Mouse (Mus musculus) layer of hippocampus, postnatal 36 days (tissue): ENCODE measurements at regions not wholly inside any gene's neighbourhood (a gene's known extent, or its start where the extent isn't known, plus 50 kb on each side); places are given as distances from the start of the nearest gene placed in this dataset.

ENCODE experiments used
- DNase-seq, 2 experiments: peaks; one replicate each; pipeline ENCODE4 v3.0.0; 2022

DNA sequence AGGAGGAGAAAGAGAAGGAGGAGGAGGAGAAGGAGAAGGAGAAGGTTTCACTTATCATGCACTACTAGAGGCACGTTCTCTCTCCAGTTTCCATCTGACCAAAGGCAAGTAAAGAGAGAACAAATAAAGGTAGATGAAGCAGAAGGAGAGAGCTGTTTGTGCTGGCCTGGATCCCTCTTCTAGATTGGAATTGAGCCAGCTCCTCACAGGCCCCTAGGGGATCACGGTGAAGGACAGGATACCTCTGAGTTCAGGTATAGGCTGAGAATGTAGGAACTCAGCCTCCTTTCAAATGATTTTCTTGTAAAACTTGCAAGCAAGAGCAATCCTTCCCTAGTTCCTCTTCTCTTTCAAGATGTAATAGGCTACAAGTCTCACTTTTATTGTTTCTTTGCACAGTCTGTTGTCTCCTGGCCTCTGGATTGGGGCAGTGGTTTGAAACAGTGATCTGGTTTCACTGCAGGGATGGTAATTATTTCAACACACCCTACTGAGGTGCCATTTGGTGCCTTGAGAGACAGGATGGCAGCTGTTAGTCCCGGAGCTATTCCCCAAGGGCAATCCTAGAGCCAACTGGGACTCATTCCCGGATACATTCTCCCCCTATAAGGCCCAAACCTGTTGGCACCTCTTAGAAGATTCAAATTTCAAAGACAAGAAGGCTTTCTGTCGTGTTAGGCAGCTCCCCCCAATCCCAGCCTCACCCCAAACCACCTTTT, 134.8 kb downstream of the Gm9817 start:
- no peak for DNase-seq

DNA sequence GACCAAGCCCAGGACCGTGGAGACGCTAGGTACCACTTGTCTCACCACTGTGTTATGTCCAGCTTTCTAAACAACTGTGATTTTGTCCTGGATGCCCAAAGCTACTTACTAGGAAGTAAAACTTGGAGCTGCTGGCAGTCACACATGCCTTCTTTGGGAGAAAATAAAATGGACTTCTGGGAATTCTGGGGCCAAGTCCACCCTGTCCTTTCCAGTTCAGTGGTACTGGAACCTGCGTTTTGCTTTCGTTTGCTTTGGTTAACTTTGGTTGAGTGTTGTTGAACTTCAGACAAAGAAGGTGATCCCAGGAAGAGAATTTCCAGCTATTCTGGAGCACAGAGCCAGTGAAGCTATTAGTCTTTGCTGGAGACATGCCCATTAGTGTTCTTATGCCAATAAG, 139.8 kb downstream of the Gm9817 start:
- no peak for DNase-seq

DNA sequence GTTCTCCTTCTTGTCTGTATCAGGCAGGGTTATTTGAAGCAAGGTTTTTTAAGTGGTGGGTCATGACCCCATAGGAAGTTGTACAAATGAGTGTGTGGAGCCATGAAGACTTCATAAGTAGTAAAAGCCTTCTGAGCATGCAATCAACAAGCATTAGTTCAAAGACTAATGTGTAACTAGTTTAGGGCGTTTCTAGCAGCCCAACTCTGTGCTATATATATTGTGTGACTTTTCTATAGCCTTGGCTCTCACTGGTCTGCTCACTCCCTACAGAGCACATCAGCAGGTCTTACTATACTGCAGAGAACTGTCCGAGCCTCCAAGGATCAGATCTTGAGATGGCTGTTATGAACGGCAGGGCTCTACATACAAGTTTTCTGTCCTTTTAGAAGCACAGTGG, 141.2 kb downstream of the Gm9817 start:
- no peak for DNase-seq

DNA sequence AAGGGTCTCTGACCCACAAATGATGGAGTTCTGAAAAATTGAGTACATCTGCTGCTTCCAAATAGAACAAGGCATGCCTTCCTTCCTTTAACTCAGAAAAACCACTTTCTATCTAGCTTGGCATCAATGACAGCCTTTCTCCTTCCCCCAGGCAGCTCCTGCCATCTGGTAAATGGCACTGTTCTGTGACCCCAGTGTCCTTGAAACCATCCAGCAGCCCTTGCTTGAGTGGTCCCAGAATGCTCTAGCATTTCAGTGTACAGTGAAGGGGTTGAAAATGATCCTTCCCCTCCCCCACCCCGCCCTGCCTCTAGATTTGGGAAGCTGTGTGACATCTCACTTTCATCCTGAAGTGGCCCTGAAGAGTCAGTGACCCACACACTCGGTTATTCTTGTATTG, 152.3 kb downstream of the Gm9817 start:
- no peak for DNase-seq

DNA sequence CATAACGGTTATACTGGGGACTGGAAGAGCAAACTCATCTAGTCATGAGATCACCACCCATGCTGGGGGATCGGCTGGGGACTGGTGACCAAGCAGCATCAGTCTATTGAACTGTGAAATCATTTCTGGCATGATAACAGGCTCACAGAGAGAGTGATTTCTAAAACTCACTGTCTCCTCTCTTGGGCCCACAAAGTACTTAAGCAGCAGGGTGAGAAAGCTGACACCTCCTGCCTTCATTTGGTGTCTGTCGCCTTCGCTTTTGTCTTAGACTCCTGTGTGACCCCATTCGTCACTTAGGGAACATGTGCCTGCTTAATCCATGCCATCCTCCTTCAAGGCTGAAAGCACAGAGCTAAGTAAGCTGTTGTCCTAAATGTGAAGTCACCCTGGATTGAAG, 154.3 kb upstream of the Mylip start:
- no peak for DNase-seq

DNA sequence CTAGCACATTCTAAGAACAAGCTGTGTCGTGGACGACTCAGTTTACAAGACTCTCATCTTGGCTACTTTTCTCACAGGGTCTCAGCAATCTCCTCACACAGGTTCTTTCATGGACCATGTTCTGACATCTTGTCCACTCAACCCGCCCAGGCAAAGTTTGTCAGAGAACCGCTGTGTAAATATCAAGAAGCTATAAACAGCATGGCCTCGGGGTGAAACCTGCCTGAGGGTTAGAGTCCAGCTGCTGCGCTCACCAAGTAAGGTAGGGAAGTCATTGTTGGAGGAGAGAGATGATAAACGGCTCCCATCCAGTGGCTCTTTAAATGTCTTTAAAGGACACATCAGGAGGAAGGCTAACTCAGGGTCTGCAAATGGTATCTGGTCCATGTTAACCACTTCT, 151.3 kb upstream of the Mylip start:
- DNase-seq = no peak

DNA sequence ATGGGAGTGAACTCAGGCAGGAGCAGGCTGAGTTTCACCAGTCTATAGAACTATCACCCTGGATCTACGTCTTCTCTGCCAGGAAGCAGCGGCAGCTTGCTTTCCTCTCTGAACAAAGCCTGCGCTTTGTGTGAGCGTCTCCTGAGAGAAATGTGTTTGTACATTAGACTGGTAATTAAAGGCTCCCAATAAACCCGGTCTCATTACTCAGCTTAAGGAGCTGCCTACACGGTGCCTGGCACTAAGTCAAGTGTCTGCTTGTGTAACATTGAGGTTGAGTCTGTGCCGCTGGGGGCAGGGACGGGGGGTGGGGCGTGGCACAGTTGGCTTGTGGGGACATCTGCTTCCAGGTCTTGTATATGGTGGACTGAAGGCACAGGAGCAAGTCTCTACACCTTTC, 150.4 kb upstream of the Mylip start:
- no peak for DNase-seq

DNA sequence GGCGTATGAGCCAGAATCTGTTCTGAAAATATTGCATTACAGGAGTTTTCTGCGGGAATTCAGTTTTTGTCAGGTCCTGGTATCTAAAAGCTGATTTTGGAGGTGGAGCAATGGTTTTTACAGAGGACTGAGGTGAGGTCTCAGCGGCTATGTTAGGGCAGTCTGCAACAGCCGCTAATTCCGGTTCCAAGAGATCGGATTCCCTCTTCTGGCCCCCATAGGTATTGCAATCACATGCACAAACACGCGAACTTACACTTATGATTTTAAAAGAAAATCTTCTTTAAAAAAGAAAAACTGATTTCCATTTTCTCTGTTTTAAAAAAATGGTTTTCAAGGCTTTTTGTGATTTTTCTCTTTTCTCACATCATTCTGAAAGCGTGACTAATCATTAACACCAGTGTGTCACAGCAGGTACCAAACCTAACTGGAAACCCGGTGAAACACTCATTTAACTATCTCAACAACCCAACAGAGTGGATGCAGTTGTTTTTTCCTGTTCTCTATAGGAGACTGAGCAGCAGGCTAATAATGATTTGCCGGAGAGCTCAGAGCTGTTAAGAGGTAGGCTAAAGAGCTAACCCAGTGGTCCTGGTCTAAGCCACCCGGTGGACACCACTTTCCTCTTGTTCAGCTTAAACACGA, 149.4 kb upstream of the Mylip start:
- no peak for DNase-seq

DNA sequence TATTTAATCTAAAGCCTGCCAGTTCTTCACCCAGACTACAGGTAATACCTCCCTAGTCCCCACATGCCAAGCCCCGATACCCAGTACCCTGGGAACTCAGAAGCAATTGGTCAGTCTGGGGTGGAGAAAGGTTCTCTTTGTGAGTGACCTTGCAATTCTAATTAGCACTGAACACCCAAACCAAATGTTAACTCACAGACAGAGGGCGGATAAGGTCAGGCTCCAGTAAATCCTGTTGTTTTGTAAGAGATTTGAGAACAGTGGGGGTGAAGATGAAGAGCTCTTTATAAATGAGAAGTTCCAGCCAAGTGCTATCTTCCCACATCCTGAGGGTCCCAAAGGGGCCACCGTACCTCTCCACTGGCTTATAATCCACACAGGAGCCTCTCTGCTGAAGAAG, 147.3 kb upstream of the Mylip start:
- no peak for DNase-seq

DNA sequence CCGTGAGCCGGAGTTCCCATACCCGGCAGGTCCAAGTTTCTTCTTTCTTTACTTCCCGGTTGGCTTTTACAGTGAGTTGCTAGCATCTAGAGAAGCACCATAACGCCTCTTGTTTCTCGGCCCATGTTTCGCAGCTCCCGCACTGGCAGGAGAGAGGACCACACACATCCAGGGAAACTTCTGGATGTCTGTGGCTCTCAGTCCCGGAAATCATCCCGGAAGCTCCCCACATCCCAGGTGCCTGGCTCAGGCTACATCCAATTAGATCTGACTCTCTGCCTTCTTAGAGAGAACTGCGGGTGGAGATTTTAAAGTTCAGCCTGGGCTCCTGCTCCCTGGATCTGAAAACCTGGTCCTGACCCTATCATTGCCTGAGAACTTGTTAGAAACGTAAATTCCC, 146.8 kb upstream of the Mylip start:
- no peak for DNase-seq

DNA sequence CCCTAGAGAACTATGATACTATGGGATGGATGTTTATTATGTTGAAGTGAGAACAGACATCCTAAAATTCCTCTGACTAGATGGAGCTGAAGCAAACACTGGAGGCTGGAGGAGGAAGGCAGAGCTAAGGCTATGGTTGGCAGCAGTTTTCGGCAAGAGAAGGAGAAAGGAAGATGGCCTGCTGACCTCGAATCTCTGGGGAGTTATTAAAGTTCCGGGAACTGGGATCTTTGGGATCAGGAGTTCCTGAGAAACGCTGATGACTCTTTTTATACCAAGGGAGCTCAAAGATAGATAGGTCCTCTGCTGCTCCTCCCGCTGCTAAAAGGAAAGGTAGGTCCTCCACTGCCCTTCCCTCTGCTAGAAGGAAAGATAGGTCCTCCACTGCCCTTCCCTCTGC, 143.9 kb upstream of the Mylip start:
- DNase-seq = no peak

DNA sequence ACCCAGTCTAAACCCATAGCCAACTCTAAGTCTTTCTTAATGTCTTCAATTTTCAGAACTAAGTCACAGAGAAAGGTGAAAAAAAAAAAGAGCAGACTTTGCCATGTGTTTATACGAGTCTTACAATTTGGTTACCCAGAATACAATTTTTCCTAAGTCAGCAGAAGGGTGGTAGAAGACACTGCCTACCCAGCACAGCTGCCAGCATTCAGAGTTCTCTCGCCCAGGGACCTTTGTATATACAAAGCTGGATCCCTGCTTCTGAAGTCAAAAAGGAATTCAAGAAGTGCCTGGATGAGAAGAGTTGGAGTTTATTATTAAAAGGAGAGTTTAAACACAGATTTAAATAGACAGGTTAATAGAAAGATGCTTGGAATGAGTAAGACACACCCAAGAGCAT, 143.2 kb upstream of the Mylip start:
- DNase-seq = no peak

DNA sequence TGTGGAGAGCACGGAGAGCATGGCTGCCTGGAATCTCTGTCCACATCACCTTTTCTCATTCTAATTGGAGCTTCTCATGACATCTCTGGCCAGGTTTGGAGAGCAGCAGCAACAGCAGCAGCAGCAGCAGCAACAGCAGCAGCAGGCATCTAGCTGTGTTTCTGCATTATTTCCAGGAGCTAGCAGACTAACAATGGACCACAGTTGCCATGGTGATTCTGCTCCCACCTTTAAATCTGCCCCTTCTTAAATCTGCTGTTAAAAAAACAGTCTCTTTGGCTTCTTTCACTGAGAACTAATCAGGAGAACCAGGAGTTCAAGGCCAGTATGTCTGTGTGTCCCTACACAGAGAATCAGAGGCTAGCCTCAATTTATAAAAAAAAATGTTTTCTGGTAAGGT, 139.5 kb upstream of the Mylip start:
- no peak for DNase-seq

DNA sequence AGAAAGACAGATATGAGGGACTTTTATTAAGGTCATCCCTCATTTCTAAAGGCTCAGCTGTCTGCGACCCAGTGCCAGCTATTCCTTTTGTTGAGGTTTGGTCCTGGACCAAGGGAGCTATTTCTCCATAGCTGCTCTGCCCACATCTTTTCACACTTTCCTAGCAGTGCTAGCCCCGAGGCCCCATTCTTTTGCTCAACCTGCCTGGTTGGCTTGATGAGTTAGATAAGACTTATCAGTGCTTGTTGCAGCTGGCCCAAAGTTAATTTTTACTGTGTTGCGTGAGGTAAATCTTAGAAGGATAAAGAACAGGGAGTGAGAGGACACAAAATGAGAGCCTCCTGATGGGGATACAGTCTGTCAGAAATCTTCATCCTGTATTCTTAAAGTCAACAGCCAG, 138.5 kb upstream of the Mylip start:
- no peak for DNase-seq

DNA sequence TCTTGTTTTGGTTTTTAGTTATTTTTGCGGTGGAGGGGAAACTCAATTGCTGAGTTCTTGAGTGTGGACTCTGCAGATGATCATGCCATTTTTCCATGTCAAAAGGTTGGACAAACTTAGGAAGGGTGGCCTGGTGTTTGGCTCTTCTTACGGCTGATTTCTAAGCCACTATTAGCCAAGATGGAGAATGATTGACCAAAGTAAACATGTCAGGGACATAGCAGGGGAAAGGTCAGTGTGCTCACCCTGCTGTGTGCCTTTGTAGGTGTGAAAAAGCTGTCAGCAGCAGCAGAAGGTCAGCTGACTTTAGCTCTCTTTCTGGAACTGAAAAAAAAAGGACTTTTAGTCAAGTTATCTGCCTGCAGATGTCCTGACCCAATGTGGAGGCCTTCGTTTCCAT, 137.4 kb upstream of the Mylip start:
- no peak for DNase-seq

DNA sequence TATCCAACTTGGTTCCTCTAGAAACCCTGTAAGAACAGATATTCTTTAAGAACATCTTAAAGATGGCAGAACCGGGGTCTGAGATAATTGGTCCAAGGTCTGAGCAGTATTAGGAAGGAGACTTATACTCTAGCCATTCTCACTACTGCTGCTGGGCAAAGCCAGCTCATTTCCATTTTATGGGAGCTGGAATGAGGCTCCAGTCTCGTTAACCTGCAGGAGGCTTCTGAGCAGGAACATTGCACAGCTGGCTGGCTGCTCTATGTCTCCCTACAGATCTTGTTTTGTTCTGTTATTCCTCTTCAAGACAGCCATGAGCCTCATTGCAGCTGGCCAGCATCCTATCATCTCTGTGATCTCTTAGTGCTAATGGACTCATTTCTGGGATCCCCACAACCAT, 136.3 kb upstream of the Mylip start:
- no peak for DNase-seq

DNA sequence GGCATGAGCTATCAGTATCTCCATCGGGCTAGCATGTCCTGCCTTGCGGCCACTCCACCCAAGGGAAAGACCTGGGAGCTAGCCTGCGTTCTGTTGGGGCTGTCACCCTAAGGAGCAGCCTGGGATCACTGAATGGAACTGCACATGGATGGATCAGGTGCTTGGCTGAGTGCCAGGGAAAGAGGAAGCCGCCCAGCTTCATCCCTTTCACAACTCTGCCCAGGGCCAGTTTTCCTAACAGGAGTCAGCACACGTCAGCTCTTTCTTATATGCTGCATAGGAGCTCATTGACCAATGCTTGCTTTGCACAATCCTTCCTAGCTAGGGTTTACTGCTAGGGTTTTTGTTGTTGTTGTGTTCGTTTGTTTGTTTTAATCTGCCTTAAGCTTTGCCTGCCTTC, 134.3 kb upstream of the Mylip start:
- DNase-seq = no peak

DNA sequence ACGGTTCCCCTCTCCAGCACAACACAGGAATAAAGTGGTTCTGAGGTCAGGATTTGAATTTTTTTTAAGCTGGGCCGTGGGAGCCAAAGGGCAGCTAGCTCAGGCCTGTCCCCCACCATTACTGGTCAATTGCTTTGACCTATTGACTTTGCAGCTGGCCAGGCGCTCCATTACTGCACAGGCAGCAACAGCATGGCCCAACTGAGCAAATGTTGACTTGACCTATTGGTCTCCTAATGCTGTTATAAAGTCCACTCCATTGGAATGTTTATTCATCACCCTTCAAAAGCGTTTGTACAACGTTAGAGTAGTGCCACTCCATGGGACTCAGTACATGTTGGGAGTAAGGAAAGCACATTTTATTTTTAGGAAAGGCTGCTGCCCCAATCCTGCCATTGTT, 127.5 kb upstream of the Mylip start:
- DNase-seq = no peak

DNA sequence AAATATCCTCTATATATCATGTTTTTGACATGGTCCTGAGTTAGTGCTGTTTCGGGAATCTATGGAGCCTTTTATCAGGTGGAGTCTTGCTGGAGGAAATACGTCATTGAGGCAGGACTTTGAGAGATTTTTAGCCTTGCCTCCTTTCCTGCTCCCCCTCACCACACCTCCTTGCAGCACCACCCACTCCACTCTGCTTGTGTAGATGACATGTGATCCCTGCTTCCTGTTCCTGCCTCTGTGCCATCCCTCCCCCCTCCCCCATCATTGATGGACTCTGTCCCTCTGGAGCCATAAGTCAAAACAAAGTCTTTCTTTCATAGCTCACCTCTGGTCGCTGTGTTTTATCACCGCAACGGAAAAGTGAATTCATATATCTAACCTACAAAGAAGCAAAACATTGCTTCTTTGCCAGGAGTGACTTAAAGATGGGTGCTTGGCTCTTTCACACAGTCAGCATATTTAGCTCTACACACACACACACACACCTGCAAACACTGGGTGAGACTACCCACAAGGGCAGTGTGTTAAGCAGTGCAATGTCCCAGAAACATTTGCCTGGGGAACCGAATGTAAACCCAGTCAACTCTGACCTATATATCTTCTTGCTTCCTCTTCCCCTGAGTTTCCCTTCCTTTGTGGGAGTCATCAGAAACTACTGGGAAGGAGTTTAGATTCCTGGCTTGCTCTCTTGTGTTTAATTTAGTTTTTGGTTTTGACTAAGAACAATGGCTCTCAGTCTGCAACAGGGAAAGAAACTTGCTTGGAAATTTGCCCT, 123.1 kb upstream of the Mylip start:
- no peak for DNase-seq

DNA sequence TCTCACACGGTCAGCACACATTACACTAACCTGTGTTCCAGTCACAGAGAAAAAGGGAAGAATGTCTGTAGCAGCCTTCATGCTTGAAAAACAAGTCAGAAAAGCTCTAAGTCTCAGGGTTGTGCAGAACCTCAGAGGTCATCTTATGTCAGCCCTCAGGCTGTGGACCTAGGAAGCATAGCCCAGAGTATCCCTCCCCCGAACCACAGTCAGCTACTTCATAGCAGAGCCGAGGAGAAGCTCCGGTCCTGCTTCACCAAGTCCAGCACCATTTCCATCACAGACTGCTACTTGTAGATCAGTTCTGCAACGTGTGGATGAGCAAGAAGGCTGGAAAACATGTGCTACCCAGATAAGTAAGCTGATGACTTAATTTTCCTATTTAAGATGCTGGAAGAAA, 122.1 kb upstream of the Mylip start:
- DNase-seq = no peak

DNA sequence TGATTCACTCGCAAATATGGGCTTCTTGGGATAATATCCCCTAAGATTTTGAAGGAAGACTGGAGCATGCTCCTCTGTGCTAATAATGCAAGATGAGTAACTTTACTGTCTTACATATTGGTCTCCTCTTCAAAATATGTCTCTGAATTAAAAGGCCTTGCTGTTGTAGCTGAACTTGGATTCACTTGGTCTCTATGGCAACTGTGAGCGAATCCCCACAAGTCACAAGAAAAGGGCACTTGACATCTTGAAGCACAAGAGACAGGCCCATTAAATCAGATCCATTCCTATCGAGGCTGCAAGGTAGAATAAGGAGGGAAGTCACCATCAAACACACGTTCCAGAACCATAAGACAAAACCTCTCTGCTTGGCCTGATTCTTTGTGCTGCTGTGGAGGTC, 121.6 kb upstream of the Mylip start:
- DNase-seq = no peak

DNA sequence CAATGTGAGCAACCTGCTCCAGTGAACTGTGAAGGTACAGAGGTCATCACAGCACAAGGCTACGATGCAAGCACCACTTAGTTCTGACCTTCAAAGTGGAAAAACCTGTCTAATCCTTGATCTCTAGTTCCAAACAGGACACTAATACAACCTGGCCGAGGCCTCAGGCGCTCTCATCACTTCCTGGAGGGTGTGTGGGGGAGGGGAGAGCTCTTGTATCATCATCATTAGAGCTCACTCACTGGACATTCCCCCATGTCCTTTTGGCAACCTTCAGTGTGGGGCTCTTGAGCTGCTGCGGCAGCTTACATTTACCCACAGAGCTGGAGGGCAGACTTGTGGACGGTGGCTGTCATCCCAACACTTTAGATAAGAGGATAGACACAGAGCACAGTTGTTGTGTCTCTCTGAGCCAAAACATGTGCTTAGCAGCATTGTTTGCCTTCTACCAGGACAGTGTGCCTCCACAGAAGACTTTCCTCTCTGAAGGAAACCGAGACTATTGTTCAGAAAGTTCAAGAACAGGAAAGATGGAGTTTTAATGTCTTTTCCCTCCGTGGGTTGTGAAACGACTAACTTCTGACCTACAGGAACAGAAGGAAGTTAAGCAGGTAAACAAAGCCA, 115.2 kb upstream of the Mylip start:
- DNase-seq = no peak

DNA sequence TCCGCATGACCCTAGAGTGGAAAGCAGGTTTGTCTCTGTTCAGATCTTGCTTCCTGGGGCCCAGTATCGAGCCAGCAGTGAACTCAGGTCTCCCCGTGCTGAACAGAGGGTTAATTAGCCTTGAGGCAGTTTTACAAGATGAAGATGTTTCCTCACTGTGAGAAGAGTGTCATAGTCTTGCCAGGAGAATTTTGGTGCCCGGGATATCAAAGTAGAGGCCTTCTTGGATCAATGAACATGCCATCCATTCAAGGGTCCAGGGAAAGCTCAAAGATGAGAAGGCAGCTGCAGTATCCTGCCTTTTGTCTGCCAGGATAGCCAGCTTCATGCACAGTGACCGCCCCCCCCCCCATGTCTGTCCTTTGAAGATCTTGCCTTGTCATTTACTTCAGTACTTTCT, 114.2 kb upstream of the Mylip start:
- no peak for DNase-seq
